Mouse (Mus musculus) layer of hippocampus, adult 2 months (tissue): ENCODE measurements around the gene Sp9. TPM values are rescaled to one million over a fixed set of nuclear protein-coding genes. Genes with fewer than 3 reads are reported as not detected.
A peak's percentile ranks its signal among the peaks of the same experiment; 100 is the strongest.

Source experiments
- DNase-seq, 2 experiments: peaks; one replicate each; pipeline ENCODE4 v3.0.0; 2022; ENCODE audit warnings: low spot score in 2 of 2
- H3K27ac ChIP-seq: fragments of 200-600 bp; 2 replicates; pipeline ENCODE4 v1.8.1; 2022
- H3K4me3 ChIP-seq: fragments of 200-600 bp; 2 replicates; pipeline ENCODE4 v1.8.1; 2022; ENCODE audit warnings: mild to moderate bottlenecking
- CTCF ChIP-seq: fragments of 200-600 bp; conservative IDR thresholded peaks from 2 replicates; pipeline ENCODE4 v1.8.1; 2022; ENCODE audit warnings: antibody characterized with exemption, mild to moderate bottlenecking, moderate library complexity
- long read RNA-seq, 2 experiments: library from polyadenylated mRNA; stranded (forward); transcript quantifications; one replicate each; pipeline ENCODE4 v2.0.0; 2021; ENCODE audit warnings: borderline mapping rate in 2 of 2
- total RNA-seq, 2 experiments: library from RNA; stranded (reverse); gene quantifications; 2 replicates each; pipeline ENCODE4 v1.2.3; 2021

Sp9 gene
- total RNA-seq = 1 to 10 TPM; 3.8 to 4.3 TPM
- long read RNA-seq, experiment 1, full-length matches to known transcripts = 7 of 10 reads
- long read RNA-seq, experiment 1, partial matches to known transcripts = 0 of 10 reads
- long read RNA-seq, experiment 1, other reads (novel, unspliced or antisense) = 3 of 10 reads
- long read RNA-seq, experiment 2, full-length matches to known transcripts = 9 of 15 reads
- long read RNA-seq, experiment 2, partial matches to known transcripts = 2 of 15 reads
- long read RNA-seq, experiment 2, other reads (novel, unspliced or antisense) = 4 of 15 reads

DNA sequence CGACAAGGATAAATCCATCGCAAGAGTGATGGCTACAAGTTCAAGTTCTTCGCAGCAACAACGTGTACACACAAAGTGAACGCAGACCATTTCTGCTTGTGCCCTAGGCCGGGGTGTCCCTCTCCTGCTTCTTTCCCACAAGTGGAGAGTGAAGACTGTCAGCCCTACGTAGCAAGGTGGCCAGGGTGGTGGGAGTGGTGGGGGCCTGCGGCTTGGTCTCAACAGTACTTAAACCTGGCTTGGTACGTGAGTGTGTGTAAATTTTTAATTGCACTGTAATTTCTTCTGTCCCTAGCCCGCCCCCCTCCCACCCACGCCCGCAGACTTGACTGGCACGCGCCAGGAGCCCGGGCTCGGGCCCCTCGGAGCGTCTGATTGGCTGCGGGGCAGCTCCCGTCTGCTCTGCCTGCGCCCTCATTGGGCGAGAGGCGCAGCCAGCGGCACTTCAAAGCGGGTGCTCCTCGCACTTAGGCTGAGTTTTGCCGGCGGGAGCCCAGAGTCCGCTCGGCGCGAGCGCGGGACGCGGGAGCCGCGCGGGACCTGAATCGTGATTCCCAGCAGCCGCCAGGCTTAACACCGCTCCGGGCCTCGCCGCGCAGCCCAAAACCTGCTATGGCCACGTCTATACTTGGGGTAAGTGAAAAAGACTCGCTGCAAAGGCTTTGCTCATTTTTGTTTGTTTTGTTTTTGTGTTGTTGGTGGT, at the start of gene Sp9:
Gene Sp9 (plus strand): TSS at position 467 of the 703 bp plus-strand sequence.
- no peak within 1 kb of the TSS for H3K27ac ChIP-seq
- DNase-seq = peak in 1 of 2 experiments; percentile 45

DNA sequence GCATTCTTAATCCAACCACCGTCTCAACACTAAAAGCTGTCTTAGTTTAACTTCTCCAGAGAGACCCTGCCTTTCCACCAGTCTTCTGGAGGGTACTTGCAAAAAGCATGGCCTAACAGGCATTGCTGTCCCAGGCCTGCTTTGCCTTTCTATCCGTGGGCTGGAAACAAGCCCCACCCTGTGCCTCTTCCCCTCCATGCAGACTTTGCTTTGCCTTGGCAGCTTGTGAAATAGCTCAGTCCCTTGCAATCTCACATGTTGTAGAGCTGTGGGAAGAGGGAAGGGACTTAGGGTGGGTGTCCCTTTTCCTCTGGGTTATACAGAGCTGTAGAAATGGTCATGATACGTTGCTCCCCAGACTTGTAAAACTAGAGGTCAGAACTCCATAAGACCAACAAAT, 40.6 kb upstream of the Sp9 start:
- no peak for DNase-seq
- Histone ChIP-seq H3K27ac (no peak overlapping the region), H3K4me3 (no peak overlapping the region)
- TF ChIP-seq CTCF = no peak

More for the DNA sequence above, at the start of gene Sp9:
- TF ChIP-seq CTCF = no peak
- peak within 1 kb of the TSS; percentile 26; the same call in 1 of the 2 replicates for H3K4me3 ChIP-seq

DNA sequence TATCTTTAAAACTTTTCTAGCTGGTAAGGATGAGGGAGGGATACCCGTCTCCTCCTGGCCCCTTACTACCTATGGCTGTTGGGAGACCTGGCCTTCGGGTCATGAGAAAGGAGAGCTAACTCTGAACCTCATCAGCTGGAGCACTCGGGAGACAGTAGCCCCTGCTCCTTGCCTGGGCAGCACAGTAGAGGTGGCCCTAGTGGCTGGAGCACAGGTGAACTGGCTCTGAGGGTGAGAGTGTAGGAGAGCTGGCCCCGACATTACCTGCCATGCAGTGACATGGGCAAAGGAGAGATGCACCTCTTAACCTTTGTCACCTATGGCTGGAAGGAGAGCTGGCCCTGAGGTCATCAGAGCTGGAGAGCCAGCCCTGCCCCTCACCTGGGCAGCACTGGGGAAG, 30.4 kb upstream of the Sp9 start:
- no peak for DNase-seq
- Histone ChIP-seq H3K27ac (no peak overlapping the region), H3K4me3 (no peak overlapping the region)
- TF ChIP-seq CTCF = no peak

DNA sequence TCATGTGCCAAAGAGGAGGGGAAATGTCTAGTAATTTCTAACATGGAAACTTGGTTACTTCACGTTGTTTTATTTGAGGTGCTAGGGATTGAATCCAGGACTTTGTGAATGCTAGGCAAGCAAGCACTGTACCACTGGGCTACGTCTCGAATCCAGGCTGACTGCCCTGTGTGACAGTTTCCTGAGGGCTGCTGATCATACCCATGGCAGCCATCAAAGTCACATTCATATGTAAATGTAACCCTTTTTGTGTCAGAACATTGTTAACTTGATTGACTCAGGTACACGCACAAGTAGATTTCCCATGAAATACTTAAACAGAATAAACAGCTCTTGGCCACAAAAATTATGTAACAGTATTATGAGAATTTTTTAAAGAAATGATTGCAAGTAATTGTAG, 23.0 kb upstream of the Sp9 start:
- no peak overlapping the region for H3K4me3 ChIP-seq
- TF ChIP-seq CTCF = no peak
- no peak overlapping the region for H3K27ac ChIP-seq
- DNase-seq = no peak

DNA sequence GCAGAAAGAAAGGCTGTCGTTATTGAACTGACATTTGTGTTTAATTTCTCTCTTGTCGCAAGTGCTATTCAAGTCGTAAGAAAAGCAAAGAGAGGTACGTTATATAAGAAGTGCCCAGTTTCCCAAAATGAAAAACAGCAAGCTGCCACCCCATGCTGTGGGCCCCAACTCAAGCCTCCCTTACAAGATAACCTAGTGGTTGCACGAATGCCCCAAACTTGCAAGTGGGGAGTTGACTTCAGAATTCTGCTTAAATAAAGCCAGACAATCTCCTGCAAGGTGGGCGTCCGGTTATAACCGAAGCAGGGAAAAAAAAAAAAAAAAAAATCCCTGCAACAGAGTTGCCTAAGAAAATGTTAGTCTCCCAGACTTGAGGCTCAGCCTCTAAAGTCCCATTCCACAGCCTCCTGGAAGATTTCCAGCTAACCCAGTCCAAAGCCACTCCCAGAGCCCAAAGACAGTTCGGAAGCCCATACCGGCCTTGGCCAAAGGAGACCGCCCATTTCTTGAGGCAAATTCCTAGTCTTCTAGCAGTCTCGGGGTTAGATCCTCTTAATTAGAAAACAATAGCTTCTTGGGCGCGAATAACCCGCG, 8.5 kb upstream of the Sp9 start:
- no peak for TF ChIP-seq CTCF
- DNase-seq = no peak
- no peak overlapping the region for H3K27ac ChIP-seq
- no peak overlapping the region for H3K4me3 ChIP-seq

DNA sequence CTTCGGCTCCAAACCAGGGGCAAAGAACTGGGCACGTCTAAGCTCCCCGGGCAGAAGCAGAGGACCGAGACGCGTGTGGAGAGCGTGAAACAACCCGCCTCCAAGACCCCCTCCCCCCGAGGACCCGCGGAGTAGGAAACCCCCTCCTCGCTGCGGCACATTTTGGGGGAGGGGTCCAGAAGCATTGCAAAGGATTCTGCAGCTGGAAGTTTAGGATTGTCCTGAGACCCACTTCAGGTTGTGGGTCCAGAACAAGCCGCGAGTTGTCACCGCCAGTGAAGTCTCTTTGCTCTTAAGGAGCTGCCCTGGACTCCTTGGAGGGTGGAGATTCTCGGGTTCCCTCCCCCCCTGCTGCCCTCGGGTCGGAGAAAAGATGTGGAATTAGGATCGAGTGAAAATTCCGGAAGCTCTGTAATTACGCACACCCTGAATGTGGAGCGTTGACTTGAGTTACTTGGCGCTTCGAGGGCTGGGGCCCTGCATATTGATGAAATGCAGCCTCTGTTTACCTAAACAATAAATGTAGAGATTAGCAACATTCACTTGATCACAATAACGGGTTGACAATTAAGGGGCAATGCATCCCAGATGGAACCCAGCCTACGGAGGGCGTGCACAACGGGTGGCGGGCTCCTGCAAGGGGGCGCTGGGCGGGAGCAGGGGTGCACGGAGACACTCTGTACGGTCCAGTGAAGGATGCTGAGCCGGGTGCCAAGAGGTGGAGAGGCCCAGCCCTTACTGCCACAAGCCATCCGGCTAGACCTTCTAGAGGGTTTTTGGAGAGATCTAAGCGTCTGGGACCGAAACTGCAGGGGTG, 7.7 kb upstream of the Sp9 start:
- Histone ChIP-seq H3K27ac (no peak overlapping the region), H3K4me3 (no peak overlapping the region; the same call in 1 of the 2 replicates)
- no peak for TF ChIP-seq CTCF
- no peak for DNase-seq

DNA sequence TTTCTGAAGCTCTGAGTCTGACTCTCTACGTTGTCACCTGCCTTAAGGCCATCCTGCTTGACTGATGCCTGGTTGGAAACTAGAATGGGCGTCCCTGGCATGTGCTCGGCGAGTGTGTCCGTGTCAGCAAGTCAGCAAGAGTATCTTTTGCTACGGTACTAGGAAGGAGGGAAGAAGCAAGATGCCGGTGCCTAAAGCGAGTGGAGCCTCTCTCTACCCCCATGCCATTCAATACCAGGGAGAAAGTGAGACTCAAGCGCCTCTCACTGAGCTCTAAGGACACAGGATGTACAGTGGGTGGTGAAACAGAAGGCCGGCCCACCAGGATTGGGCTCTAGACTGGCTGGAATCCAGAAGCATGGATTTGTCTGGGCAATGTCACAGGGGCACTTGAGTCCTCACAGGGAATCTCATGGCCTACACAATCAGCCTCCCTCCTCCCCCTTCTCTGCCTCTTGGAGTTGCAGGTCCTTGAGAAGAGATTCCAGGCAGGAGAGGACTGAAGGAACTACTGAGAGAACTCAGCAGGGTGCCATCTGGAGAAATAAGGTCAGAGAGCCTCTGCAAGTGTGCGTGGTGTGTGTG, 7.0 kb upstream of the Sp9 start:
- Histone ChIP-seq H3K27ac (no peak overlapping the region), H3K4me3 (no peak overlapping the region)
- DNase-seq = no peak
- no peak for TF ChIP-seq CTCF

DNA sequence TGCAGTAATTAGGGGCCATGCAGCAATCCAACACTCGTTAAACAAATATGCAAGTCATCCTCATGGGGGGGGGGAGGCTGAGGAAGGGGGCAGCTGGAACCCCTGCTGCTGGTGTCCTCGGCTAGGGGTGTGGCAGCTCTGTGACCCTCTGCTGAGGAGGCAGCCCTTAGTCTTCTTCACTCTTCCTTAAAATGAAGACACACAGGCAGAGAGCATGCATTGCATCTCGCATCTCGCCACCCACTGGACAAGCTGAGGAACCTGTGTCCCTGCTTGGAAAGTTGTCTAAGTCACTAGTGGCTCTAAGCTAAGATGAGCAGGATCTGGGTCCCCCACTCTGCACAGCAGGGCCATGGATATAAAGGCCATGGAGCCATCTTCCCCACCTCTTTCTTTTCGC, 5.7 kb upstream of the Sp9 start:
- no peak overlapping the region for H3K4me3 ChIP-seq
- peak; percentile 46 for TF ChIP-seq CTCF
- no peak for DNase-seq
- H3K27ac ChIP-seq = no peak overlapping the region

DNA sequence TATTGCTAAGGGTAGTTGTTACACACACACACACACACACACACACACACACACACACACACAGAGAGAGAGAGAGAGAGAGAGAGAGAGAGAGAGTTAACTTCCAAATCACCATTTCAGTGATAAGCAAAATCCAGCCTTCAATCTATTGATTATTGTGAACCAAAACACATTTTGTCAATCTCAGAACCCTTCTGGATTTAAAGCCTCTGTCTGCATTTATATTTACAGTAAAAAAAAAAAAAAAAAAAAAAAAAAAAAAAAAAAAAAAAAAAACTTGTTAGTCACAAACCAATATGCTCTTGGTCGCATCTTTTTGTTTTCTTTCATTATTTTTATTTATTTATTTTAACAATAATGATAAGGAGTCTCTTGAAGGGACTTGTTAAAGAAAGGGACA, 5.1 kb upstream of the Sp9 start:
- H3K4me3 ChIP-seq = no peak overlapping the region
- no peak for DNase-seq
- no peak overlapping the region for H3K27ac ChIP-seq
- no peak for TF ChIP-seq CTCF

DNA sequence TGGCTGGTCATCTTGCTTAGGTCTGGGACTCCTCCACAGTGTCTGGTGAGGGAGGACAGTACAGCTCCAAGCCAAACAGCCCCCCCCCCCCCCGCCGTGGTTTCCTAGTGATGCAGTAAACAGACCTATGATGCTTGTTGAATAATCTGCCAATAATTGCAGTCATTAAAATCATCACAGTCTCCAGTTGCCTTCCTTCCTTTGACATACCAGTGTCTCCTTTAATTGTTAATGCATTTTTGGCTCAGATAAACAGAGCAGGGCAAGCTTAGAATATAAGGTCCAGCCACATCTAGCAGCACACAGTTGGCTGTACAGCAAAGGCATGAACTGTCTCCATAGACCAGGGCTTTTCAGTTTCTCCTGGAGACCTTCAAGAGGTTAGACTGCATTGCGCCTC, 4.5 kb upstream of the Sp9 start:
- no peak for DNase-seq
- H3K27ac ChIP-seq = no peak overlapping the region
- TF ChIP-seq CTCF = no peak
- no peak overlapping the region for H3K4me3 ChIP-seq

DNA sequence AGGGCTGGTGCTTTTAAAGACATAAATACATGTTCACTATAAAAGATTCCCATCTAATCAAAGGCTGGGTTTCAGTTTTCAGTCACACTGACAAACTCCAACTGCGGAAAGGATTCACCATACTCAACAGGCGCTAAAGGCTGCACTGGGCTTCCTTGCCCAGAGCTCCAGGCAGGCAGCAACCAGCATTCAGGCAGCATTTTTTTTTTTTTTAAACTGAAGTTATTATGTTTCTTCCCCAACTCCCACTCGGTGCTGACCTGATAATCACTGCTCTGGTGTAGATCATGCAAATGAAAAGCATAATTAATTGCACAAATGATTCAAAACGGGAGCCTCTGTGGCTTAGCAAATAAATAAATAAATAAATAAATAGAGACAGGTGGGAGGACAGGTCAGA, 3.9 kb upstream of the Sp9 start:
- Histone ChIP-seq H3K4me3 (no peak overlapping the region), H3K27ac (no peak overlapping the region)
- no peak for DNase-seq
- no peak for TF ChIP-seq CTCF

DNA sequence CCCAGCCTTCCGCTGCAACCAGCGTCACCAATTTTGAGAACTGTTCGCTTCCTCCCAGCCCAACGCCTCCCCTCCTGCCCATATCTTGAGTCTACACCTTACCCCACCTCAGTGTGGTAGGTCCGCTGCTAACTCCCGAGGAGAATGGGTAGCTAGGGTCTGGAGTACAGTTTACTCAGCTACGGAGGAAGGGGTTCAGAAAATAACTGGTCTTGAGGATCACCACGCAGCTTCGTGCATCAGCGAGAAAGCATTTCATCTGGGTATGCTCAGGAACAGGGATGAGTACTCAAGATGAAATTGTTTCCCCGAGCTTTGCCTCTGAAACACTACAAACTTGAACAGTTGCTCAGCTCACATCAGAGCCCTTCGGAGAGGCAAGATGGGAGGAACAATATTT, 3.4 kb upstream of the Sp9 start:
- TF ChIP-seq CTCF = no peak
- Histone ChIP-seq H3K27ac (no peak overlapping the region), H3K4me3 (no peak overlapping the region)
- no peak for DNase-seq
